Mouse (Mus musculus) embryo, embryonic 10 days (tissue): ENCODE measurements at regions not wholly inside any gene's neighbourhood (a gene's known extent, or its start where the extent isn't known, plus 50 kb on each side); places are given as distances from the start of the nearest gene placed in this dataset.

Experiments
- DNase-seq: peaks from one replicate; pipeline ENCODE4 v3.0.0-alpha.2; 2015; ENCODE audit warnings: low spot score

- DNase-seq, result no peak
Observed at GRCm38 (mm10) chr16:93190301-93190700, 364.4 kb upstream of the Runx1 start.

- no peak for DNase-seq
Observed at GRCm38 (mm10) chr16:93189875-93190274, 363.9 kb upstream of the Runx1 start.

- no peak for DNase-seq
Observed at GRCm38 (mm10) chr16:93189412-93189811, 363.5 kb upstream of the Runx1 start.

- DNase-seq, result no peak
Observed at GRCm38 (mm10) chr16:93186554-93186953, 360.6 kb upstream of the Runx1 start.

- no peak for DNase-seq
Observed at GRCm38 (mm10) chr16:93182656-93183055, 356.7 kb upstream of the Runx1 start.

- DNase-seq, result no peak
Observed at GRCm38 (mm10) chr16:93181497-93181896, 355.5 kb upstream of the Runx1 start.

- no peak for DNase-seq
Observed at GRCm38 (mm10) chr16:93180213-93180612, 354.3 kb upstream of the Runx1 start.

- no peak for DNase-seq
Observed at GRCm38 (mm10) chr16:93166667-93167066, 340.7 kb upstream of the Runx1 start.

GRCm38 (mm10) chr16:93158526-93159226 lies 332.7 kb upstream of the Runx1 start:
- no peak for DNase-seq

GRCm38 (mm10) chr16:93153545-93154329 lies 327.8 kb upstream of the Runx1 start:
- DNase-seq, result no peak

- no peak for DNase-seq
Observed at GRCm38 (mm10) chr16:93152765-93153489, 327.0 kb upstream of the Runx1 start.

- no peak for DNase-seq
Observed at GRCm38 (mm10) chr16:93152057-93152456, 326.1 kb upstream of the Runx1 start.

- no peak for DNase-seq
Observed at GRCm38 (mm10) chr16:93151652-93152051, 325.7 kb upstream of the Runx1 start.

- no peak for DNase-seq
Observed at GRCm38 (mm10) chr16:93150451-93150850, 324.5 kb upstream of the Runx1 start.

- DNase-seq, result no peak
Observed at GRCm38 (mm10) chr16:93147525-93148222, 321.7 kb upstream of the Runx1 start.

GRCm38 (mm10) chr16:93146812-93147211 lies 320.9 kb upstream of the Runx1 start:
- no peak for DNase-seq

GRCm38 (mm10) chr16:93145617-93146016 lies 319.7 kb upstream of the Runx1 start:
- no peak for DNase-seq

GRCm38 (mm10) chr16:93144033-93144432 lies 318.1 kb upstream of the Runx1 start:
- DNase-seq, result no peak

- DNase-seq, result no peak
Observed at GRCm38 (mm10) chr16:93143164-93143563, 317.2 kb upstream of the Runx1 start.

GRCm38 (mm10) chr16:93141967-93142366 lies 316.0 kb upstream of the Runx1 start:
- no peak for DNase-seq

GRCm38 (mm10) chr16:93140535-93141110 lies 314.7 kb upstream of the Runx1 start:
- no peak for DNase-seq

- DNase-seq, result peak; percentile 19
Observed at GRCm38 (mm10) chr16:93137249-93137648, 311.3 kb upstream of the Runx1 start.
